Mouse (Mus musculus) 3T3-L1 (cell line): ENCODE results near the gene Cyb5r3.

Source experiments
- DNase-seq: peaks from one replicate; pipeline ENCODE4 v3.0.0-alpha.2; 2015; ENCODE audit warnings: low read depth, low spot score

The Cyb5r3 gene

DNA sequence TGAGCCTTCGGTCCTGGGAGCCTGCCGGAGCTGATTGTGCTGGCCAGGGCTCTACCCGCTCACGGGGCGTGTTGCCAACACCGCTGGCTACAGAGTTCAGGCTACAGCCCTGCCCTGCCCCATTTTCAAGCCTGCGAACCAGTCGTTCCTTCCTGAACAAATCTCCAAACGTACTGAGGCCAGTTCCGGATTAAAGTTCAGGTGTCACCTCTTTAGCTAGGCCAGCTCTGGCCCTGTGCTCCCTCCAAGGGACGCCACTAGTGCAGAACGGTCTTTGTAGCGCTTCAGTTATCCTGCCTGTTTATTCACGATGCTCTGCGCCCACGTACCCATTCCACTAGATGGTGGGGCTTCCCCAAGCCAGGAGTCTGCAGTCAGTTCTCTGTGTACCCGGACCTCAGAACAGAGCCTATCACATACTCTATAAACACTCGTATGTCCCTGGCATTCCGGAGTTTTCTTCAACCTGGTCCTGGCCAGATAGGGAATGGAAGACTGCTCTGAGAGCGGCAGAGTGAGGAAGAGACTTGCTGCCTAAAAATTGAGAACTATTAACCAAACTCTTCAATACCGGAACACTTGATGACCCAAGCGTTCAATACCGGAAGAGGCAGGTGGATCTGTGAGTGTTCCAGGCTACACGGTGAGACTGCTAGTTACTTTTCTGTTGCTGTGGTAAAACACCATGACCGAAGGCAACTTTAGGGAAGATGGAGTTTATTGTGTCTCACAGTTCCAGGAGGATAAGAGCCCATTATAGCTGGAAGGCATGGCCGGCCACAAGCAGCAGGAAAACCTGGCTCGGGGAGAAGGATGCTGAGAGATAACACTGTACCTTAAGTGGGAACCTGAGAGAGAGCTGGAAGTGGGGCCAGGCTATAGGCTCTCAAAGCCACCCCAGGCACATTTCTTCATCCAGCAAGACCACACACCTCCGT is at the start of gene Cyb5r3:
TSS of gene Cyb5r3 (minus strand) at position 101 of the 938 bp plus-strand sequence.
- no peak for DNase-seq

DNA sequence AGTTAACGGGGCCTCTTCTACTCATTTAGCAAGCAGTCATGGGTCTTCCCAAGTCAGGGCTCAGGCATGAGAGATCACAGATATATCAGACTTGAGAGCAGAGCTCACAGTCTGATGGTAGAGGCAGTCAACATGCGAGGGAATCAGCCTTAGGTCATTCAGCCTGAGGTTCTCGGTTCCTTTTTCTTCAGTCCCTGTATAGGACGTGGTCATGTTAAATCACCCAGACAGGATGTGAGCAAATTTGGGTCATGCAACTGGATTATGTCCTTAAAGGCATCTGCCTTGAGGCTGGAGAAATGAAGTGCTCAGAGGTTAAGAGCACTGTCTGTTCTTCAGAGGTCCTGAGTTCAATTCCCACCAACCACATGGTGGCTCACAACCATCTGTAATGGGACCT is 49.3 kb upstream of the Cyb5r3 start:
- peak; percentile 25 for DNase-seq

DNA sequence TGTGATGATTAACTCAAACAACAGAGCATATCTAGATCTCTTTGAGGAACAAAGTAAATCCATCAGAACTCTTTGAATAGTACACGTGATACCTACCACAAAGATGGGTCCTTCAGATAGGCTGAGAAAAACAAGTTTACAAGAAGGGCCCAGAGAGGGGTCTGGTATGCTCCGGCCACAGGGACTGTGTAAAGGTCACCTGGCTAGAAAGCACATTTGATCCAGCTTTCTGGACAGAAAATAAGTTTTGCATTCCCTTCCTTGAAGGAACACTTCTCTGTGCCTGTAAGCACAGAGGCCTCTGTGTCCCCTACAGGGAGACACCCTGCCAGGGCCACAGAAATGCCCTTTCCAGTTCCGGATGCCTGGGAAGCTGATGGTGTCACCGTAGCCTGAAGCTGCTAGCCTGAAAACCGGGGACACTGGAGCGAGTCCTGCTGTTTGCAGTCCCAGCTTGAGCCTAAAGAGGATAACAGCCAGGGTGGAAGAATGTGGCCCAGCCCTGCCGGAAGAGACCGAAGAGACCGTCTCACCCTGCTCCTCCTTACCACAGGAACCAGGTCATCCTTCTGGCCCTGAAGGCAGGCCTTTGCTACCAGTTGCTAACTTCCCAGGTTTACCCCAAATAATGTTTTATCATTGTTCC is 48.1 kb upstream of the Cyb5r3 start:
- no peak for DNase-seq

DNA sequence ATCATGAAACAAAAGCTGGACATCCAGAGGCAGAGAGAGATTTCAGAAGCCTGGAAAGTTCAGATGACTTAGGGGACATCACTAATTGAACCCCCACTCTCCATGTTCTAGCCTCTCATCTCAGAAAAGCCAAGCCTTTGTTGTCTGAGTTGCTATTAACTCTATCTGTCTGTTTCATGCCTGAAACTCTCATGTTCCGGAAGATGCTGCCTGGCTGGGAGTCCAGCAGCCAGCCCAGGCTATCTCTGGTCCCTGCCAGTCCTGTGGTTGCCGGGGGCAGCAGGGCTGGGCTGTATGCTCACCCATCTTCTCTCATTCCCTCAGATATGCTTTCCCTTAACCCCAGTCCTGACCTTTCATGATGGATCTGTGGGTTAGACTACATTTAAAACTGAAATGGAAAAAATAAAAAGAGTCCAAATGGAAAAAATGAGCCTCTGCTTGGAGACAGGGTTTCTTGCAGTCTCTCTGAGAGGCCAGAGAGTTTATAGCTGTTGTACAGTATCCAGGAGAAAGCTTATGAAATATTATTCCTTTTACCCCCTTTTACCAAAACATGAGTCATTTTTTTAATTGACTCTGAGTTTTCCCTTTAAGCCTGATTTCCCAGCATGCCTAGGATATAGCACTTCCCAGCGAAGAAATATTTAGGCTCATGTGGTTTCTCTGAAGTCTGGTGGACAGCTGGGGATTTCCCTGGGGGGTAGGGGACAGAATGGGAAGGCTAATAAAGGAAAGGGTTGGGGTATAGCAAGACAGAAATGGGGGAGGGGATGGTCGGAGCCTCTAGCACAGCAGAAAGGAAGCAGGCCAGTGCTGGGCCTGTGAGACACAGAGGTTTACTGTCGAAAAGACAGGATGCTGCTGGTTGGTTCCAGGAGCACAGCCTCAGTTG is 43.2 kb upstream of the Cyb5r3 start:
- DNase-seq = peak; percentile 92

GRCm38 (mm10) chr15:83210229-83210628 is 37.8 kb upstream of the Cyb5r3 start:
- DNase-seq = peak; percentile 66

DNA sequence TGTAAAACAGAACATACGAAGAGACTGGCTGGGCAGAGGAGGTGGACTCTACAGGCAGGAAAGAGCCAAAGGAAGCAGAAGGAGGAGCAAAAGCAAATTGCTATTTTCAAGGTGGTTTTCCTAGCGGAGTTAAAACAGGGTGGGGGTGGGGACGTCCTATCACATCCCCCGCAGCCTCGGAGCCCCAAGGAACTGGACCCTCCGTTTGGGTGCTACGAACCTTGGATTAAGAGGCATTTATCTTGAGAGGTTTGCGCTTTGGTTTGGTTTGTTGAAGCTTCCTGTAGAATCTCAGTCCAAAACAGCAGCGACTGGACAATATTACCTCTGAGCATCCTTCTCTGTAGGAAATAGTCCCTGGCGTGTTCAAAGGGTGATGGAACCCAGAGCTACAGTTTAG is 37.3 kb upstream of the Cyb5r3 start:
- DNase-seq = no peak

DNA sequence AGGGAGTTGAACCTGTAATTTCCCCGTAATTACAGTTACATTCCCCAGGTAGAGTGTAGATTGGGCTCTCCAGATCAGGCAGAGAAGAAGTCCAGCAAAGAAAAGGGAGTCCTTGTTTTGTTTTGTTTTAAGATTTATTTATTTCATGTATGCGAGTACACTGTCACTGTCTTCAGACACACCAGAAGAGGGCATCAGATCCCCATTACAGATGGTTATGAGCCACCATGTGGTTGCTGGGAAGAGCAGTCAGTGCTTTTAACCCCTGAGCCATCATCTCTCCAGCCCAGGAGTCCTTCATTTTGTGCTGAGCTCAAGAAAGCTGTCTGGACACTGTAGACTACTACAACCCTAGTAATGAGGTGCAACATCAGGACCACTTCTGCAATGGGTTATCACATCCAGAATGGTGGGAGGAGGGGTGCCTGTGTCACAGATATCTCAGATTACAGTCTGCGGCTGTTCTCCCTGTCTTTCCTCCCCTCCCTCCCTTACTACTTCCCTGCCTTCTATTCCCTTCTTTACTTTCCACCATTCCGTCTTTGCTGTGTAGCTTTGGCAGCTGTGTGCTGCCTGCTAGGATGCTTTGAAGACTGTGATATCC is 36.8 kb upstream of the Cyb5r3 start:
- DNase-seq = peak; percentile 20

DNA sequence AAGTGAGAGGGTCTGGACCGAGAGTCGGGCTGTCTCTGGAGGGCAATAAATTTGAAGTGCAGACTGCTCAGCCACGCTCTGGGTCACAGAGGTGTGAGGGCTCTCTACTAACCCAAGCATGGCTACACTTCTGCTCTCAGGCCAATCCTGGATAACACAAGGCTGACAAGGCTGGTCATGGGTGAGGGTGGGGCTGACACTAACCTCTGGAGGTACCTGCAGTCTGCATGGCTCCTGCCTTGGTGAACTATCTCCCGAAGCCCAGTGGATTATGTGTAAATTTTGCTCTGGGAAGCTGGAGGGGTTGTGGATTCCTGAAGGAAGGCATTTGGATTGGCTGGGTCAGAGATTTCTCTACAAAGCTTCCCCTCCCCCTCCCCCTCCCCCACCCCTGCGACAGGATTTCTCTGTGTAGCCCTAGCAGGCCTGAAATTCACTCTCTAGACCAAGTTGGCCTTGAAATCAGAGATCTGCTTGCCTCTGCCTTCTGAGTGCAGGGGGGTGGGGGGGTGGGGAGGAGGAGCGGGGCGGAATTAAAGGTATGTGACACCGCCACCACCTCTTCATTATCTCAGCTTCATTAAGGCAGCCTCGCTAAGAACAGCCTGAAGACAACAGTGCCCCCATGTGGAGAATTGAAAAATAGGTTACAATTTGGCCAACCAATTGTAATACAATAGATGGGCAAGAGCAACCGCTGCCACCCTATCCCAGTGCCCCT is 32.5 kb upstream of the Cyb5r3 start:
- peak; percentile 77 for DNase-seq

DNA sequence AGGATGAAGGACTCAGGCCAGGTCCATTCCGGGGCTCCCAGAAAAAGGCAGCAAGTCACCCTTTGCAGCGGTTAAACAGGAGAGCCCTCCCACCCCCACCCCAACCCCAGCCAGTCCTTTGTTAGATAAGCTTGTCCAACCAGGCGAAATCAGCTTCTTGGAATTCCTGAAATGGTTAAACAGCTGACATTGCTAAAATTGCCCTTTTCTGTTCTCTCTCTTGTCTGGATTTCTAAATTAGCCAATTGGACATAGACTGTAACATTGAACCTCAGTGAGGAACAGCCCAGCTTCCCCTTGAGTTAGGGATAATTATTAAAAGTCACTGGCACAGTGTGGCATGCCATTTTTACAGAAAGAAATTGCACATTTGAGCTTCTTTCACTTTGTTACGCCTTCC is 30.0 kb upstream of the Cyb5r3 start:
- DNase-seq = no peak

DNA sequence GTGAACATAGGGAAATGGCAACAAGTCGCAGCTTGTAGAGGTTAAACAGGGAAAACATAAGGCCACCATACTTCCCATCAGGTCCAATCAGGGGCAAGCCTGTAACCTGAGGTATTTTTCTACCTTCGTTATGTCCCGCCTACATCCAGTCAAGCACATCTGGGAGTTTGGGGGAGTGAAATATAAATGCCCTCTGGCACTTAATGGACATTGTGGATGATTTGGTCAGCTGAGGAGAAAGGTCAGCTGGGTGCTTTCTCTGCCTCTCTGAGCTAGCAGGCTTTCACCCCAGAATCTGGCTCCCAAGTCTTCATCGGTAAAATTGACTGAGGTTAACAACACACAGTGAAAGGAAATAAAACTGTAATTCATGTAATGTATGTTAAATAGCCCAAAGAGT is 21.0 kb upstream of the Cyb5r3 start:
- DNase-seq = no peak

GRCm38 (mm10) chr15:83182351-83182750 is 10.0 kb upstream of the Cyb5r3 start:
- peak; percentile 83 for DNase-seq

GRCm38 (mm10) chr15:83181800-83182330 is 9.5 kb upstream of the Cyb5r3 start:
- DNase-seq = peak; percentile 68

- no peak for DNase-seq
These were observed 7.6 kb upstream of the Cyb5r3 start for GRCm38 (mm10) chr15:83180004-83180403.

DNA sequence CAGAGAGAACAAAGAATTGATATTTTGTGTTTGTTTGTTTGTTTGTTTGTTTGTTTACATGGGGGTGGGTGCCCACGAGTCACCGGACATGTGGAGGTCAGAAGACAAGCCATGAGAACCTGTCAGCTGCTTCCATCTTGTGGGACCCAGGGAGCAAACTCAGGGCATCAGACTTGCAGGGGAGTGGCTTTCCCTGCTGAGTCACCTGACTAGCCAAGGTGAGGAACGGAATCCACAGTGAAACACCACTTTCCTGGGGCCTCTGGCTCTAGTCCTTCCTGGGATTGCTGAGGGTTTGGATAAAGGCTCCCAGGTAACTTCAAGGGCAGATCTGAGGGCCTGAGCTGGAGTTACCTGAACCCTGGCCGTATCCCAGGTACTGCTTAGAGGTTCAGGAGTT is 4.3 kb upstream of the Cyb5r3 start:
- no peak for DNase-seq

DNA sequence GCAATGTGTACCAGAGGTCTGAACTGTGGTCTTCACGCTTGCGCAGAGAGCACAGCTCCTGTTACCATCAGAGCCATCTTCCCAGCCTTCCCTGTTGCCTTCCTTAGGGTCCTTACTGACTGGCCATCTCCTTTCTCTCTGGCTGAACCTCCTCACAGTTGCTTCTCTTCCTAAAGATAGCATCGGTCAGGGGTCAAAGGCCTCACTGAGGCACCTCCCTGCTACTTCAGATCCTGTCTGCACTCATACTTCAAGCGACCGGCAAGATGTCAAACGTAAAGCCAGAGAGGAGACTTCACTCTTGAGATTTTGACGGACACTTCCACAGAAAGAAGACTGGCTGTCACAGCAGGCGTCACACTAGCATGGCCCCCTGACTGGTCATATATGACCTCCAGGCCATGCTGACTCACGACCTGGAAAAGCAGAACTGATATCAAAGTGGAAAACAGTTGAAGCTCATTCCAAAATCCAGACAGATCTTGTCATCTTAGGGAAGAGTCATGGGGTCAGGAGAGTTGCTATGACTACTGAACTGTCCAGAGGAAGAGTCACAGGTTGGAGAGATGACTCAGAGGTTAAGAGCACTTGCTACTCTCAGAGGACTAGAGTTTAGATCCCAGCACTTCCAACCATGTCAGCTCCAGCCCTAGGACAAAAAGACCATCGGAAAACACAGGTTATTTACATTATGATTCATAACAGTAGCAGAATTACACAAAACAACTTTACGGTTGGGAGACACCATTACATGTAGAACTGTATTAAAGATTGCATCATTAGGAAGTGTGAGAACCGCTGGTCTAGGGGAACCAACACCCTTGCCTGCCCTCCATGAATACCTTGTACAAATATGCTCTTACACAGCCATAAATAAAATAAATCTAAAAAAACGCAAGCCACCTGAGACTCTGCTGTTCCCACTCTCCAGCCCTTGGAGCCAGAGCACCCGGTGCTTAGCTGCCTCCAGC is 1.8 kb upstream of the Cyb5r3 start:
- DNase-seq = peak; percentile 60

GRCm38 (mm10) chr15:83171712-83172481 is 495 bp downstream of the Cyb5r3 start:
- DNase-seq = peak; percentile 95

DNA sequence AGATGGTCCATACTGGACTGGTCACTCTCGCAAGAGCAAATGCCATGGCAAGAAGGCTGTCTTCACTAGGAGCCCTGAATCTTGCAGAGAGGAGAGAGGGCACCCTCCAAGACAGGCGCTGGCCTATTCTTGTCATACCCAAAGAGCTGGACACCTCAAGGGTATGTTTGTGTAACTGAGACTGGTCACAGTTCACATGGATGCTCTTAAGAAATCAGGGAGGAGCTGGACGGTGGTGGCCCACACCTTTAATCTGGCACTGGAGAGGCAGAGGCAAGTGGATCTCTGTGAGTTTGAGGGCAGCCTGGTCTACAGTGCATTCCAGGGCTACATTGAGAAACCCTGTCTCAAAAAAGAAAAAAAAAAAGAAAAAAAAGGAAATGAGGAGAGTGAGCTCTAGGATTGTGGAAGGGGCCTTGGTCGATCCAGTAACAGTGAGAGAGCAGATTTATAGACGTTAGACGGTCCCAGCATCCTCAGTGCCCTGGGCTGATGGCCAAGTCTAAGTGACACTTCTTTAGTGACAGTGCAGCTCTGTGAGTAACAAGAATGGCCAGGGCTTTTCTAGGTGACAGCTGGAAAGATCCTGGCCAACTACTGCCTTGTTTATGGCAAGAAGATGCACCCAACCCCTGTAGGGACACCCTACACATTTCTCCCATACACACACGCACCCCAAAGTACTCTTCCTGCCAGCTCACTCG is 1.3 kb downstream of the Cyb5r3 start:
- DNase-seq = no peak
